Mouse (Mus musculus) gastrocnemius, postnatal 14 days (tissue): Measurements from ENCODE around the gene Cdhr4. TPM values are rescaled to one million over a fixed set of nuclear protein-coding genes. Genes with fewer than 3 reads are reported as not detected.
A peak's percentile ranks its signal among the peaks of the same experiment; 100 is the strongest.
"Not testable (repeated sequence)": the region's sequence is repeated elsewhere in the genome, so short reads cannot be mapped to it uniquely, and the experiment has no call there.

Source experiments
- DNase-seq: peaks from one replicate; pipeline ENCODE4 v3.0.0; 2021; ENCODE audit warnings: mixed read lengths
- intact Hi-C: fragments of 180-260 bp; cut with DNase I; formaldehyde crosslinking; loops from one replicate; pipeline ENCODE4 v1.15.1; 2025; ENCODE audit warnings: low total_unique reads
- total RNA-seq, 2 experiments: library from RNA; stranded (reverse); gene quantifications; 2 replicates each; pipeline ENCODE4 v1.2.3; 2021

Cdhr4 gene
- total RNA-seq, 2 experiments from 2014 or later: 0.68 to 1.1 TPM

- intact Hi-C loops: no loop called here
- DNase-seq: peak; percentile 100
Measured at GRCm38 (mm10) chr9:108001922-108002770, 9.8 kb downstream of the Cdhr4 start, which contains the start of gene Ip6k1. Ip6k1 (plus strand) TSS chr9:108002501.

DNA sequence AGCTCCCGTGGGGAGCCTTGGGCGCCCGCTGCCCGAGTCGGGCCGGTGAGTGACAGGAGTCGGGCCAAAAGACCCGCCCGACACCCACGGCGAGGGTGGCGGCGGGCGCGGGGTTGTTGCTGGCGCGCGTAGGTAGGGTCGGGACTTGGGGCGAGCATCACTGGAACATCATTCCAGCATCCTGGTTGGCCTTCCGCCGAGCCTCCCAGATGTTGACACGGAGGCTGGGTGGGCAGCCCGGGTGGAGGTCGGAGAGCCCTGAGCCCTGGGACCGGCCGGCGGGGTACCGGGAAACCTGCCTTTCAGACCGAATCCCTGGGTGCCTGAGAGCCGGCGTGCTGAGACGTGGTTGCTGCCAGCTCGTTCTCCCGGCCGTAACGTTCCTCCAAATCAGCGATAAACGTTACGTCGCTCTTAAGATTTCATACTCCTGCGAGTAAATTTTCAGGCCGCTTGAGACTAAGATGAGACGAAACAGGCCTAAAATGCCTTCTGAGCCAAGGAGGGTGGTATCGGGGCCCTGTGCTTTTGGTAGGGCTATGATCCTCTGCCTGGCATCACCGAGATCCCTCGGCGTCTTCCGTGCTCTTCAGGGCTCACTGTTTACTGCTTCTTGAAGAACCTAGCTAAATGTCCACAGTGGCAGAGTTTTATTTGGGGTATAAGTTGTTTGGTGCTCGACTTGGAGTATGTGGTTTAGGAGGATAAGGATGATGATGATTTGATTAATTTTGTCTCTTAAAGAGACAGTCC is 10.7 kb downstream of the Cdhr4 start:
- intact Hi-C loops: no loop called here
- peak; percentile 56 for DNase-seq

DNA sequence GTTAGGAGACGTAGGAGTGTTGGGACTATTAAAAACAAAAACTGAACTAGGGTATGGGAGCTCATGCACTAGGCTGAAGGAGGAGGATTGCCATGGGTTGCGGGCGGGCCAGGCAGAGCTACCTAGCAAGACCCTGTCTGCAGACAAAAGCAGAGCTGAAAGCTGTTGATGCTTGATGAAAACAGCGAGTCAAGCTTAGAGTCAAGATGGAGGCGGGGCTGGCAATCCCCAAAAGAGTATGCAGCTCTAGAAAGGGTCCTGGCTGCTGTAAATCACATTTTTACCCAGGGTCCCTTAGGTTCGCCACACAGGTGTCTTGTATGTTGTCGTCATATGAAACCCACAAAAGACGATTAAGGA is 11.2 kb downstream of the Cdhr4 start:
- no peak for DNase-seq
- intact Hi-C loops: no loop called here

DNA sequence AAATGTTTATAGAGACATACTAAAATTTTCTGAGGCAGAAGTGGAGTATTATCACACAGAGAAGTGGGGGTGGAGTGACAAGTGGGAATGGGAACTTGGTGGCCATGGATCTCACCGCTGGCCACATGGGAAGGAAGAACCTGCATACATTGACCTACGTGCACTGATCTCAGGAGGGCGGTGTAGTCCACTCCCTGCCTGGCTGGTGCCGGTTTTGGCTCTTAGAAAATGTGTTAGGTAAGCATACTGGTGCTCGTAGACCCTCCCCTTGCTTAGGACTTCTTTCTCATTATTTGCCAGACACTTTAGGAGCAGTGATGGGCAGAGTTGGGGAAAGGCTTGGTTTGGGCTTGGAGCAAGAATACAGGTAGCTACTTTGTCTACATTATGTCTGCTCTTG is 15.7 kb downstream of the Cdhr4 start:
- intact Hi-C loops: no loop called here
- no peak for DNase-seq

DNA sequence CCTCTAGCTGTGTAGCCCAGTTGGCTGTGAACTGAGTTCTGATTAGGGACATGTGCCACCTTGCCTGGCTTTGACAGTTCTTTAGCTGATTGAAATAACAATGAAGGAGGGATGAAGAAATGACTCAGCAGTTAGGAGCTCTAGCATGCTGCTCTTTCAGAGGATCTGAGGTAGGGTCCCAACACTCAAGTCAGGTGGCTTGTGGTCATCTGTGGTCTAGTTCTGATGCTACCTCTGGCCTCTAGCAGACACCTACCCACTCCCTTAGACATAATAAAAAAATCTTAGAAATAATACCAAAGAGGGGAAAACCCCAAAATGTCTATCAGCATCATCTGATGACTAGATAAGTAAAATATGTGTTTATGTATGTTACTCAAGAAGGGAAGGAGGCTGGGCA is 18.1 kb downstream of the Cdhr4 start:
- intact Hi-C loops: no loop called here
- no peak for DNase-seq

DNA sequence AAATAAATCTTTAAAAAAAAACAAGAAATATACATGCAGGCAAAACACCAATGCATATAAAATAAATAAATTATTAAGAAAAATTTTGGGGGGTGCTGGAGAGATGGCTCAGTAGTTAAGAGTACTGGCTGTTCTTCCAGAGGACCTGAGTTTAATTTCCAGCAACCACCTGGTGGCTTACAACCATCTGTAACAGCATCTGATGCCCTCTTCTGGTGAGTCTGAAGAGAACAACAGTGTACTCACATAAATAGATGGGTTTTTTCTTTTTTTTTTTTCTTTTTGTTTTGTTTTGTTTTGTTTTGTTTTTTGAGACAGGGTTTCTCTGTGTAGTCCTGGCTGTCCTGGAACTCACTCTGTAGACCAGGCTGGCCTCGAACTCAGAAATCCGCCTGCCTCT is 21.3 kb downstream of the Cdhr4 start:
- DNase-seq, intact Hi-C loops: not testable (repeated sequence)

DNA sequence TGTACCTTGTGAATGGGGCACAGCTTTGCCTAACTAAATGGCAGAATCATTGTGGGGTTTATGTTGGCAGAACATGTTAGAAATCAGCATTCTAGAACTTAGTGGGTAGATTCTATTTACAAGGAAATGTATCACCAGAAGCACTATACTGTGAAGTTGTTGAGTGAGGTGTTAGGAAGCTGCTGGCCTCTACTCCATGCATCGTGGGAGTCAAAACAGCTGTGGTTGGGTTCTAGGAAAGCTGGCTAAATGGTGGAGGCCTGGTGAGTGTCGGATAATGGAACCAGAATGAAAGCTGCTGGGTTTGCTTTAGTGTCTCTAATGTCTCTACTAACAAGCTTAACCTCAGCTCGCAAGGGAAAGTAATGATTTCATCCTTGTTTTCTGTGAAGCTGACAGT is 24.8 kb downstream of the Cdhr4 start:
- intact Hi-C loops: no loop called here
- DNase-seq: no peak

- no peak for DNase-seq
- intact Hi-C loops: no loop called here
Measured at GRCm38 (mm10) chr9:108020741-108021140, 28.4 kb downstream of the Cdhr4 start.

GRCm38 (mm10) chr9:108023216-108023615 is 30.9 kb downstream of the Cdhr4 start:
- DNase-seq: no peak
- intact Hi-C loops: no loop called here

GRCm38 (mm10) chr9:108026584-108026983 is 34.3 kb downstream of the Cdhr4 start:
- intact Hi-C loops: no loop called here
- DNase-seq: no peak

DNA sequence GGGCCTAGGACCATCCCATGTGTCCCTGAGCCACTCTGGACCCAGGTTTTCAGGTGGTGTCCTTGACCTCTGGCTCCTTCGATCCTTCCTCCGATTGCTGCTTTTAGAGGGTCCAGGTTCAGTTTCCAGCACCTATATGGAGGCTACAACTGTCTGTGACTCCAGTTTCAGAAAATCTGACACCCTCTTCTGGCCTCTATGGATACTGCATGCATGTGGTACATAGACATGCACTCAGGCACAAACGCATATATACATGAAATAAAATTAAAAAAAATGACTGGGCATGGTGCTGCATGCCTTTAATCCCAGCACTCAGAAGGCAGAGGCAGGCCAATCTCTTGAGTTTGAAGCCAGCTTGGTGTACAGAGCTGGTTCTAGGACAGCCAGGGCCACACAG is 35.6 kb downstream of the Cdhr4 start:
- intact Hi-C loops: no loop called here
- DNase-seq: no peak

GRCm38 (mm10) chr9:108032126-108032525 is 39.8 kb downstream of the Cdhr4 start:
- intact Hi-C loops: no loop called here
- no peak for DNase-seq

- intact Hi-C loops: no loop called here
- DNase-seq: no peak
Measured at GRCm38 (mm10) chr9:108035331-108036156, 43.2 kb downstream of the Cdhr4 start.

DNA sequence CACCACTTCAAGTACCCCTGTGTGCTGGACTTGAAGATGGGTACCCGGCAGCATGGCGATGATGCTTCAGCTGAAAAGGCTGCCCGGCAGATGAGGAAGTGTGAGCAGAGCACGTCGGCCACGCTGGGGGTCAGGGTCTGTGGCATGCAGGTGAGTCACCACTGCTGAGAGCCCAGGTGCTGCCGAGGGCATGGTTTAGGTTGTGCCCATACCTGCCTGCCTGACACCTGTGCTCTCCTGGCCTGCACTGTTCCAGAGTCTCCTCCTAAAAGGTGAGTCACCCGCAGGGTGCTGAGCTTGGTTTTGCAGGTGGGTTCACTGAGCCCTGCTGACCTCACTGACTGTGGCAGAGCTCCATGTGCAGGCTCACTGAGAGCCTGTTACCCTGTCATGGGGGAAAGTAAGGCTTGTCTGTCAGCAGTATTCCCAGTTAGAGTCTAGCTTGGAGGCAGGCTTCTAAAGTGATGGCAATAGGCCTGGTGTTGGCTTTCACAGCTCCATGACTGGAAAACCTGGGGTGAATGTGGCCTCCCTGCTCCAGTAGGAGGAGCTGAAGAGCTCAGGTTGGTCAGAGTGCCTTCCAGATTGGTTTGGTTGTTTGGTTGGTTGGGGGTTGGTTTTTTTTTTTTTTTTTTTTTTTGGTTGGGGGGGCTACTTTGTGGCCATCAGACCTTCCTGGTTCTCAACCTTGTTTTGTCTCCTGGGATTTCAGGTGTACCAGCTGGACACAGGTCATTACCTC is 52.6 kb downstream of the Cdhr4 start:
- no peak for DNase-seq
- intact Hi-C loops: no loop called here

GRCm38 (mm10) chr9:108046582-108046981 is 54.3 kb downstream of the Cdhr4 start:
- intact Hi-C loops: no loop called here
- no peak for DNase-seq

GRCm38 (mm10) chr9:108047601-108048565 is 55.6 kb downstream of the Cdhr4 start:
- DNase-seq: no peak
- intact Hi-C loops: no loop called here

DNA sequence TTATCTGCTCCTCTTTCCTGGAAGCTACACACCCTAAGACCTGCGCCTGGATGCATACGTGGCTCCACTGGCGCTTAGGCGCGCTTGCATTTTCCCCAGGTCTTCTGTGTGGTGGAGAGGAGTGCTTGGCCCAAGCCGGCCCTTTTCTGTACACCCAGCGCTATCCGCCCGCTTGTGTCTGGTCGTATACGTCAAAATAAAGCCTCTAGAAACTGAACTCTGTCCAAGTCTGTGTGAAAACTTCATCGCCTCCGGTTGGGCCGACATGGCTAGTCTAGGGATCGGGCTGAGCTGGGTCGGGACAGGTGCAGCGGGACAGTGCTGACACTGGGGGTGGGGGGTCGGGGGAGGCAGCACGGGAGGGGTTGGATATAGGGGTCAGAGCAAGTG is 56.3 kb downstream of the Cdhr4 start:
- intact Hi-C loops: no loop called here
- DNase-seq: no peak

GRCm38 (mm10) chr9:108049016-108049455 is 56.7 kb downstream of the Cdhr4 start, which contains the start of gene Gmppb:
Gmppb (plus strand) TSS chr9:108049242.
- intact Hi-C loops: no loop called here
- DNase-seq: peak; percentile 97
